Mouse (Mus musculus) embryonic facial prominence, embryonic 13.5 days (tissue): Measurements from ENCODE around the gene Bnip3. TPM values are rescaled to one million over a fixed set of nuclear protein-coding genes. Genes with fewer than 3 reads are reported as not detected.
A peak's percentile ranks its signal among the peaks of the same experiment; 100 is the strongest.

ENCODE experiments used
- ATAC-seq: fragments of 200-750 bp; cut with Nextera tagmentation; 2 replicates; pipeline ENCODE4 v1.8.0; 2017; ENCODE audit warnings: low read depth; ENCODE audit not compliant: insufficient number of reproducible peaks, insufficient read depth, low FRiP score, low TSS enrichment
- H3K27ac ChIP-seq: fragments of 300-500 bp; sonication (generic); 2 replicates; pipeline ENCODE4 v1.5.1; 2015; ENCODE audit warnings: moderate library complexity, mild to moderate bottlenecking, inconsistent platforms
- H3K27me3 ChIP-seq: fragments of 300-500 bp; sonication (generic); 2 replicates; pipeline ENCODE4 v1.6.1; 2015; ENCODE audit warnings: mild to moderate bottlenecking, inconsistent platforms
- H3K36me3 ChIP-seq: fragments of 300-500 bp; sonication (generic); 2 replicates; pipeline ENCODE4 v1.6.1; 2015; ENCODE audit warnings: mild to moderate bottlenecking, inconsistent platforms
- H3K4me1 ChIP-seq: fragments of 300-500 bp; sonication (generic); 2 replicates; pipeline ENCODE4 v1.6.1; 2015; ENCODE audit warnings: inconsistent platforms
- H3K4me2 ChIP-seq: fragments of 300-500 bp; sonication (generic); 2 replicates; pipeline ENCODE4 v1.6.1; 2015; ENCODE audit warnings: moderate library complexity, mild to moderate bottlenecking, inconsistent platforms
- H3K4me3 ChIP-seq: fragments of 300-500 bp; sonication (generic); 2 replicates; pipeline ENCODE4 v1.5.1; 2015; ENCODE audit warnings: mild to moderate bottlenecking, inconsistent platforms
- H3K9ac ChIP-seq: fragments of 300-500 bp; sonication (generic); 2 replicates; pipeline ENCODE4 v1.6.1; 2015; ENCODE audit warnings: mild to moderate bottlenecking, inconsistent platforms
- H3K9me3 ChIP-seq: fragments of 300-500 bp; sonication (generic); 2 replicates; pipeline ENCODE4 v1.6.1; 2016; ENCODE audit warnings: inconsistent platforms
- WGBS: fragments of 180-500 bp; shearing (Covaris S2); methylation state at CpG from one replicate; pipeline ENCODE4 v1.1.7; 2015; ENCODE audit warnings: mixed read lengths; 5-methylcytosine and 5-hydroxymethylcytosine counted together
- polyA plus RNA-seq: library from polyadenylated mRNA; unstranded; fragments of >200 nt; fragmentation: Nextera tagmentation; extraction: Ambion mirVana; gene quantifications from 2 replicates; pipeline ENCODE4 v1.2.1, GENCODE M21; 2015

Gene Bnip3
- polyA plus RNA-seq, 1 experiment from 2014 or later: 100.0 TPM

GRCm38 (mm10) chr7:138854201-138854600 lies 55.1 kb downstream of the Bnip3 start:
- ATAC-seq: no peak
- H3K36me3 ChIP-seq: peaks cover 37% of the 10 kb centered on the region
- H3K9me3 ChIP-seq: no peaks in the 10 kb centered on the region
- no peaks in the 10 kb centered on the region for H3K27me3 ChIP-seq
- 89% methylated on average over 2 of the region's 2 CpGs for WGBS
- no peak overlapping the region for H3K27ac ChIP-seq
- no peak overlapping the region for H3K9ac ChIP-seq
- H3K4me3 ChIP-seq: no peak overlapping the region
- H3K4me2 ChIP-seq: no peak overlapping the region
- H3K4me1 ChIP-seq: peaks cover 11% of the 10 kb centered on the region; the same call in 1 of the 2 replicates

GRCm38 (mm10) chr7:138853417-138854031 lies 55.8 kb downstream of the Bnip3 start:
- Histone ChIP-seq H3K9me3 (no peaks in the 10 kb centered on the region), H3K9ac (no peak overlapping the region), H3K4me3 (no peak overlapping the region), H3K4me1 (peaks cover 12% of the 10 kb centered on the region), H3K36me3 (peaks cover 37% of the 10 kb centered on the region), H3K4me2 (no peak overlapping the region), H3K27me3 (no peaks in the 10 kb centered on the region), H3K27ac (no peak overlapping the region)
- no peak for ATAC-seq
- WGBS: 96% methylated on average over 4 of the region's 4 CpGs

- Histone ChIP-seq H3K36me3 (peaks cover 30% of the 10 kb centered on the region), H3K4me2 (peak overlapping the region; percentile 20; the same call in 1 of the 2 replicates), H3K9ac (no peak overlapping the region), H3K27ac (no peak overlapping the region), H3K4me3 (no peak overlapping the region), H3K4me1 (peaks cover 25% of the 10 kb centered on the region), H3K27me3 (no peaks in the 10 kb centered on the region), H3K9me3 (no peaks in the 10 kb centered on the region)
- no peak for ATAC-seq
Measured at GRCm38 (mm10) chr7:138850083-138850482, 59.2 kb downstream of the Bnip3 start.

- Histone ChIP-seq H3K36me3 (peaks cover 21% of the 10 kb centered on the region), H3K9me3 (no peaks in the 10 kb centered on the region), H3K9ac (peak overlapping the region; percentile 94), H3K27ac (no peak overlapping the region), H3K4me1 (peaks cover 42% of the 10 kb centered on the region), H3K4me3 (peak overlapping the region; percentile 99), H3K27me3 (no peaks in the 10 kb centered on the region), H3K4me2 (peak overlapping the region; percentile 82)
- 73% methylated on average over 7 of the region's 7 CpGs for WGBS
- ATAC-seq: no peak
Measured at GRCm38 (mm10) chr7:138848028-138848920, 61.0 kb downstream of the Bnip3 start.

GRCm38 (mm10) chr7:138847316-138848027 lies 61.8 kb downstream of the Bnip3 start:
- Histone ChIP-seq H3K27me3 (no peaks in the 10 kb centered on the region), H3K27ac (no peak overlapping the region), H3K9ac (peak overlapping the region; percentile 94), H3K4me3 (peak overlapping the region; percentile 99), H3K4me1 (peaks cover 44% of the 10 kb centered on the region), H3K36me3 (peaks cover 14% of the 10 kb centered on the region; the same call in 1 of the 2 replicates), H3K9me3 (no peaks in the 10 kb centered on the region), H3K4me2 (peak overlapping the region; percentile 82)
- ATAC-seq: no peak
- WGBS: 46% methylated on average over 13 of the region's 13 CpGs

- Histone ChIP-seq H3K9me3 (no peaks in the 10 kb centered on the region), H3K27ac (peak overlapping the region; percentile 94), H3K4me2 (peak overlapping the region; percentile 82), H3K4me1 (peaks cover 44% of the 10 kb centered on the region), H3K27me3 (no peaks in the 10 kb centered on the region), H3K9ac (peak overlapping the region; percentile 94), H3K36me3 (0 out of 2 replicates have a peak, but pooled peaks cover 5% of the 10 kb centered on the region), H3K4me3 (peak overlapping the region; percentile 99)
- WGBS: 0% methylated on average over 51 of the region's 61 CpGs
- ATAC-seq: peak; percentile 67
Measured at GRCm38 (mm10) chr7:138846502-138846991, 62.8 kb downstream of the Bnip3 start.

- Histone ChIP-seq H3K4me1 (peaks cover 44% of the 10 kb centered on the region), H3K9ac (peak within 1 kb of the TSS; percentile 94), H3K36me3 (0 out of 2 replicates have a peak, but pooled peaks cover 3% of the 10 kb centered on the region), H3K9me3 (no peaks in the 10 kb centered on the region), H3K4me3 (peak within 1 kb of the TSS; percentile 99), H3K27ac (peak within 1 kb of the TSS; percentile 94), H3K27me3 (no peaks in the 10 kb centered on the region), H3K4me2 (peak within 1 kb of the TSS; percentile 82)
- peak; percentile 85 for ATAC-seq
- under 1% methylated on average over 51 of the region's 51 CpGs for WGBS
Measured at GRCm38 (mm10) chr7:138845544-138846391, 63.6 kb downstream of the Bnip3 start, which contains the start of the genes Ppp2r2d and Mapk1ip1. Gene Ppp2r2d, plus strand, starts transcription at chr7:138846079. Gene Mapk1ip1, minus strand, starts transcription at chr7:138846273.

GRCm38 (mm10) chr7:138845111-138845510 lies 64.2 kb downstream of the Bnip3 start:
- no peaks in the 10 kb centered on the region for H3K27me3 ChIP-seq
- peak overlapping the region; percentile 99 for H3K4me3 ChIP-seq
- H3K27ac ChIP-seq: no peak overlapping the region
- H3K4me1 ChIP-seq: peaks cover 43% of the 10 kb centered on the region
- WGBS: 40% methylated on average over 8 of the region's 8 CpGs
- ATAC-seq: no peak
- no peaks in the 10 kb centered on the region for H3K9me3 ChIP-seq
- H3K4me2 ChIP-seq: peak overlapping the region; percentile 82
- H3K9ac ChIP-seq: peak overlapping the region; percentile 94
- no peaks in the 10 kb centered on the region for H3K36me3 ChIP-seq

GRCm38 (mm10) chr7:138843421-138843820 lies 65.9 kb downstream of the Bnip3 start:
- peaks cover 41% of the 10 kb centered on the region for H3K4me1 ChIP-seq
- 93% methylated on average over 4 of the region's 4 CpGs for WGBS

GRCm38 (mm10) chr7:138841436-138842151 lies 67.7 kb downstream of the Bnip3 start:
- no peak for ATAC-seq

More at GRCm38 (mm10) chr7:138843421-138843820, 65.9 kb downstream of the Bnip3 start:
- H3K9ac ChIP-seq: no peak overlapping the region
- no peaks in the 10 kb centered on the region for H3K9me3 ChIP-seq
- H3K27ac ChIP-seq: no peak overlapping the region
- no peak overlapping the region for H3K4me2 ChIP-seq
- H3K4me3 ChIP-seq: no peak overlapping the region
- H3K27me3 ChIP-seq: no peaks in the 10 kb centered on the region
- ATAC-seq: no peak
- H3K36me3 ChIP-seq: no peaks in the 10 kb centered on the region

More at GRCm38 (mm10) chr7:138841436-138842151, 67.7 kb downstream of the Bnip3 start:
- H3K27ac ChIP-seq: no peak overlapping the region
- no peak overlapping the region for H3K9ac ChIP-seq
- peaks cover 27% of the 10 kb centered on the region for H3K4me1 ChIP-seq
- H3K36me3 ChIP-seq: peaks cover 3% of the 10 kb centered on the region
- H3K4me3 ChIP-seq: no peak overlapping the region
- 70% methylated on average over 3 of the region's 3 CpGs for WGBS
- no peaks in the 10 kb centered on the region for H3K9me3 ChIP-seq
- H3K4me2 ChIP-seq: no peak overlapping the region
- no peaks in the 10 kb centered on the region for H3K27me3 ChIP-seq
